Mouse (Mus musculus) lung, postnatal 0 days (tissue): Measurements from ENCODE around the gene Sap30. TPM values are rescaled to one million over a fixed set of nuclear protein-coding genes. Genes with fewer than 3 reads are reported as not detected.

Source experiments
- ATAC-seq: fragments of 200-750 bp; cut with Nextera tagmentation; 2 replicates; pipeline ENCODE4 v1.8.0; 2017; ENCODE audit warnings: moderate library complexity
- DNase-seq: peaks from one replicate; pipeline ENCODE4 v3.0.0-alpha.2; 2016; ENCODE audit warnings: low spot score
- H3K27ac ChIP-seq: fragments of 300-500 bp; sonication (generic); 2 replicates; pipeline ENCODE4 v1.5.1; 2014; ENCODE audit warnings: antibody characterized with exemption, mild to moderate bottlenecking, low read length, mixed read lengths
- H3K27me3 ChIP-seq: fragments of 300-500 bp; sonication (generic); replicated peaks from 2 replicates; pipeline ENCODE4 v1.6.1; 2014; ENCODE audit warnings: low read length, mixed read lengths; ENCODE audit not compliant: insufficient read depth
- H3K36me3 ChIP-seq: fragments of 300-500 bp; sonication (generic); 2 replicates; pipeline ENCODE4 v1.6.1; 2014; ENCODE audit warnings: low read length, mixed read lengths; ENCODE audit not compliant: insufficient read depth
- H3K4me1 ChIP-seq: fragments of 300-500 bp; sonication (generic); 2 replicates; pipeline ENCODE4 v1.6.1; 2014; ENCODE audit warnings: antibody characterized with exemption, low read depth, low read length, mixed read lengths; ENCODE audit not compliant: insufficient read depth
- H3K4me2 ChIP-seq: fragments of 300-500 bp; sonication (generic); replicated peaks from 2 replicates; pipeline ENCODE4 v1.6.1; 2014; ENCODE audit warnings: low read depth, mild to moderate bottlenecking, low read length, moderate library complexity, mixed read lengths
- H3K4me3 ChIP-seq: fragments of 300-500 bp; sonication (generic); 2 replicates; pipeline ENCODE4 v1.5.1; 2014; ENCODE audit warnings: low read depth, low read length
- H3K9ac ChIP-seq: fragments of 300-500 bp; sonication (generic); replicated peaks from 2 replicates; pipeline ENCODE4 v1.6.1; 2014; ENCODE audit warnings: low read depth, mild to moderate bottlenecking
- H3K9me3 ChIP-seq: fragments of 300-500 bp; sonication (generic); 2 replicates; pipeline ENCODE4 v1.6.1; 2016; ENCODE audit warnings: low read length, mixed read lengths
- CTCF ChIP-seq: IDR thresholded peaks from 2 replicates; pipeline ENCODE4 v1.5.1; 2016; ENCODE audit warnings: antibody characterized with exemption, mild to moderate bottlenecking
- EP300 ChIP-seq: IDR thresholded peaks from 2 replicates; pipeline ENCODE4 v1.6.1; 2016; ENCODE audit warnings: antibody characterized with exemption, mild to moderate bottlenecking, control low read depth
- WGBS: fragments of 180-500 bp; shearing (Covaris S2); extraction: QIAGEN DNeasy Blood & Tissue Kit; methylation state at CpG from one replicate; pipeline ENCODE4 v1.1.7; 2014; 5-methylcytosine and 5-hydroxymethylcytosine counted together
- polyA plus RNA-seq: library from polyadenylated mRNA; unstranded; fragments of >200 nt; fragmentation: Nextera tagmentation; extraction: Ambion mirVana; gene quantifications from 2 replicates; pipeline ENCODE4 v1.2.1, GENCODE M21; 2015

Sap30 gene
- 17.3 and 18.5 TPM in 2 replicates for polyA plus RNA-seq

DNA sequence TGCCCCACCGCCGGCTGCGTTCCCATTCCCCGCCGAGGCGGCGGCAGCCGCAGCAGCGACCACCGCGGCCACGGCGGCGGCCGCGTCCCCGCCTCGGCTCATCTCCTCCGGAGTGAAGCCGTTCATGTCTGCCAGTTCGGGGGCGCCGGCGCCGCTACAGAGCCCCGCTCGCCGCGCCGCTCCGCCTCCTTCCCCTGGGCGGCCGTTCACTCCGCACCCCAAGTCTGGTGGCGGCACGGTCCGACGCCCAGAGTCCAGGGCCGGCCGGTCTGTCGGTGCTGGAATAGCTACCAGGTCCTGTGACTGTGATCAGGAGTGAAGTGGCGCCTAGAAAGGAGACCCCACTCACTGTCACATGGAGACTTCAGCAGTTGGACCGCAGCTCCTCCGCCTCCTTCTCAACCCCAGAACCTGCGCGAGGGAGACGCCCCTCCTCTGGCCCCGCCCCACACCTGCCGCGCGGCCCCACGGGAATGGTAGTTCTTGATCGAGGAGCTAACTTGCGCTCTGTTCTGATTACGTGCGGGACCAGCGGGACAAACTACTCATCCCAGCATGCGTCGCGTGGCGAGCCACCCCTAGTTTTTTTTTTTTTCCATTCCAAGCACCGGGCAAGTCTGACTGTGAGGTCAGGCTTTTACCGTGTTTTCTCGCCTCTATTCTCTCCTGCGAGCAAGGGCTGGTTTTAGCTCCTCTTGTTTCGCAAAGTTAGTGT lies at the start of gene Sap30:
Sap30 (minus strand) TSS at position 420 of the 715 bp plus-strand sequence.
- peak; percentile 99 for ATAC-seq

DNA sequence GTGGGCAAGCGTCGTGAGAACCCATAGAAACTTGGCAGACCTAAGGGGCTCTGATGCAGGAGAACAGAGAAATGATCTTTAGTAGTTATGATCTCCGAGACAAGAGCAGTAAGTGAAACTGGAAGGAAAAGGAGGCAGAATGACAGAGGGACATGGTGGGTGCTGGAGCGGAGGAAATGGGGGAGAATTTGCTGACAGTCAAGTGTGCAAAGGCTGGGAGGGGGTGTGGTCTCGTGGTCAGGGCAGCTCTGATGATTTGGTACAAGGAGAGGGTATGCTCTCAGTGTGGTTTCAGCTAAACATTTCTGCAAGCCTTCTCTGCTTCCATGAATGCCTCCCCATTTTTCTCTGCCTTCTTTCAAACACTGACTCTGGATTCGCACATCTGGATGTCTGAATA lies 48.5 kb upstream of the Sap30 start:
- H3K4me3 ChIP-seq, result no peak overlapping the region
- ATAC-seq (no peak), DNase-seq (no peak)
- H3K36me3 ChIP-seq, result no peaks in the 10 kb centered on the region
- H3K4me2 ChIP-seq, result no peak overlapping the region
- H3K9ac ChIP-seq, result no peak overlapping the region
- no peaks in the 10 kb centered on the region for H3K9me3 ChIP-seq
- 89% methylated on average over 6 of the region's 6 CpGs for WGBS
- TF ChIP-seq EP300, result no peak
- no peak for TF ChIP-seq CTCF
- no peaks in the 10 kb centered on the region for H3K27me3 ChIP-seq
- no peak overlapping the region for H3K27ac ChIP-seq
- H3K4me1 ChIP-seq, result no peaks in the 10 kb centered on the region

More for the DNA sequence above, at the start of gene Sap30:
- no peaks in the 10 kb centered on the region for H3K27me3 ChIP-seq
- H3K9me3 ChIP-seq, result no peaks in the 10 kb centered on the region
- H3K27ac ChIP-seq, result peak within 1 kb of the TSS; percentile 86
- under 1% methylated on average over 52 of the region's 66 CpGs for WGBS
- no peak for TF ChIP-seq CTCF
- no peak for TF ChIP-seq EP300
- DNase-seq, result peak; percentile 99
- H3K9ac ChIP-seq, result peak within 1 kb of the TSS; percentile 70
- H3K36me3 ChIP-seq, result no peaks in the 10 kb centered on the region
- H3K4me3 ChIP-seq, result peak within 1 kb of the TSS; percentile 92
- peak within 1 kb of the TSS; percentile 83 for H3K4me2 ChIP-seq
- H3K4me1 ChIP-seq, result no peaks in the 10 kb centered on the region

DNA sequence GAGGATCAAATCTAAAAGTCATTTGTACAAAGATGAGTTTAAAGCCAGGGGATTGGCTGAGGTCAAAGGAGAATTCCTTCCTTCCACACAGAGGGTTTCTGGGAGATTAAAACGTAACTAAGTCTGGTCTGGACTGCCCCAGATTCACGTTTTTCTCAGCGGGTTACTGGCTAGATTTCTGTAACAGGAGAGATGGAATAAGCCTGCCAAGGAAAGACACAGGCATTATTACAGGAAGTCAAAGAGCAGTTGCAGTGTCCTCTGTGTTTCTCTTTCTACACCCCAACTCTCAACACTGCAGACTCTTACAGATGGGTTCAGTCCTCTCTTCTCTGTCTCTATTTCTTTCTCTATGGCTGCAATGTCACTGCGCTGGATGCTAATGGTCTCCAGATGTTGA lies 46.8 kb upstream of the Sap30 start:
- Histone ChIP-seq H3K4me2 (no peak overlapping the region), H3K9me3 (no peaks in the 10 kb centered on the region), H3K36me3 (no peaks in the 10 kb centered on the region), H3K4me1 (no peaks in the 10 kb centered on the region), H3K27me3 (no peaks in the 10 kb centered on the region), H3K4me3 (no peak overlapping the region), H3K27ac (no peak overlapping the region), H3K9ac (no peak overlapping the region)
- WGBS, result 80% methylated on average over 4 of the region's 4 CpGs
- TF ChIP-seq CTCF, result no peak
- no peak for TF ChIP-seq EP300
- ATAC-seq, result no peak
- DNase-seq, result no peak

DNA sequence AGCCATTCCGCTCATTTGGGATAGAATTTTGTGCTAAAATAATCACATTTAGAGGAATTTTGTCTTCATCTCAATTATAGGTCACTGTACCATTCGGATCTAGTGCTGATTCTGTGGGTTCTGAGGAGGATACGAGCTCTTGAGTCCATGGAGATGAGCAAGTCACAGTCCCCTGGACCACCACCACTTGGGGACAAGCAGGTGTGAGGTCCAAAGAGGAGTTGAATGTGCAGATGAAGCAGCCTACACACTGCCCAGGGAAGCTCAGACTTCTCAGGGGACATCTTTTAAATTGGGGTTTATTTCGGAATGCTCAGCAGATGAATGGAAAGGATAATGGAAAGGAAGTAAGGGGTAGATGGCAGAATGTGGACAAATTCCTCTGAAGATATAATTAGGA lies 45.4 kb upstream of the Sap30 start:
- no peaks in the 10 kb centered on the region for H3K4me1 ChIP-seq
- H3K9me3 ChIP-seq, result no peaks in the 10 kb centered on the region
- ATAC-seq, result no peak
- no peak overlapping the region for H3K27ac ChIP-seq
- WGBS, result 96% methylated on average over 4 of the region's 4 CpGs
- no peak overlapping the region for H3K9ac ChIP-seq
- no peak overlapping the region for H3K4me2 ChIP-seq
- H3K36me3 ChIP-seq, result no peaks in the 10 kb centered on the region
- H3K4me3 ChIP-seq, result no peak overlapping the region
- no peaks in the 10 kb centered on the region for H3K27me3 ChIP-seq
- TF ChIP-seq EP300 (no peak), CTCF (no peak)
- no peak for DNase-seq

- no peak for TF ChIP-seq EP300
- TF ChIP-seq CTCF, result peak; percentile 52
- WGBS, result 63% methylated on average over 2 of the region's 2 CpGs
- Histone ChIP-seq H3K4me2 (no peak overlapping the region), H3K36me3 (no peaks in the 10 kb centered on the region), H3K4me3 (no peak overlapping the region), H3K9me3 (no peaks in the 10 kb centered on the region), H3K27me3 (no peaks in the 10 kb centered on the region), H3K4me1 (no peaks in the 10 kb centered on the region), H3K9ac (no peak overlapping the region), H3K27ac (no peak overlapping the region)
- DNase-seq (no peak), ATAC-seq (no peak)
Observed at GRCm38 (mm10) chr8:57532223-57532622, 44.6 kb upstream of the Sap30 start.

- H3K4me2 ChIP-seq, result peak overlapping the region; percentile 51
- H3K9ac ChIP-seq, result peak overlapping the region; percentile 26; the same call in 1 of the 2 replicates
- no peaks in the 10 kb centered on the region for H3K4me1 ChIP-seq
- TF ChIP-seq CTCF, result peak; percentile 90
- peak; percentile 26; the same call in 1 of the 2 replicates for TF ChIP-seq EP300
- WGBS, result 11% methylated on average over 15 of the region's 15 CpGs
- H3K36me3 ChIP-seq, result no peaks in the 10 kb centered on the region
- H3K9me3 ChIP-seq, result no peaks in the 10 kb centered on the region
- DNase-seq (peak; percentile 96), ATAC-seq (peak; percentile 92)
- H3K27ac ChIP-seq, result peak overlapping the region; percentile 77
- peak overlapping the region; percentile 28 for H3K4me3 ChIP-seq
- H3K27me3 ChIP-seq, result no peaks in the 10 kb centered on the region
Observed at GRCm38 (mm10) chr8:57530666-57531349, 43.1 kb upstream of the Sap30 start.
